Mouse (Mus musculus) ovary, adult 18-20 months (tissue): ENCODE measurements at regions not wholly inside any gene's neighbourhood (a gene's known extent, or its start where the extent isn't known, plus 50 kb on each side); places are given as distances from the start of the nearest gene placed in this dataset.

Experiments
- DNase-seq: peaks from one replicate; pipeline ENCODE4 v3.0.0; 2022; ENCODE audit warnings: low spot score, mixed read lengths

DNA sequence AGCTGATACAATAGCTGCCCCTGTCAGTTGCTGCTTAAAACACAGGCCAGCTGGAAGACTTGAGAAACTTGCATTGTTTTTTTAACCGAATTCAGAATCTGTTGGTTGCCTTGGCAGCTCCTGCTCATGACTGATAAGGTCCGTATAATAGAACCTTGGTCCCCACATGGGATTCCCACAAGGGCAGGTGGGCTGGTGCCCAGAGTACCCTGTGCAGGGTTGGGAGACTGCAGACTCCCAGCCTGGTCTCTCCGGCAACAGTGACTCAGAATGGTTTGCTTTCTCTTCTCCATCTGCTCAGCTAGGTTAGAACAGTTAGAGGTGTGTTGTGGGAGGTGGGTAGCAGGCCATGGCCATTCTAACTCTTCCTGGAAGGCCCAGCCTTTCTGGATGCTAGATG, 139.4 kb upstream of the Cxcr4 start:
- DNase-seq = no peak

DNA sequence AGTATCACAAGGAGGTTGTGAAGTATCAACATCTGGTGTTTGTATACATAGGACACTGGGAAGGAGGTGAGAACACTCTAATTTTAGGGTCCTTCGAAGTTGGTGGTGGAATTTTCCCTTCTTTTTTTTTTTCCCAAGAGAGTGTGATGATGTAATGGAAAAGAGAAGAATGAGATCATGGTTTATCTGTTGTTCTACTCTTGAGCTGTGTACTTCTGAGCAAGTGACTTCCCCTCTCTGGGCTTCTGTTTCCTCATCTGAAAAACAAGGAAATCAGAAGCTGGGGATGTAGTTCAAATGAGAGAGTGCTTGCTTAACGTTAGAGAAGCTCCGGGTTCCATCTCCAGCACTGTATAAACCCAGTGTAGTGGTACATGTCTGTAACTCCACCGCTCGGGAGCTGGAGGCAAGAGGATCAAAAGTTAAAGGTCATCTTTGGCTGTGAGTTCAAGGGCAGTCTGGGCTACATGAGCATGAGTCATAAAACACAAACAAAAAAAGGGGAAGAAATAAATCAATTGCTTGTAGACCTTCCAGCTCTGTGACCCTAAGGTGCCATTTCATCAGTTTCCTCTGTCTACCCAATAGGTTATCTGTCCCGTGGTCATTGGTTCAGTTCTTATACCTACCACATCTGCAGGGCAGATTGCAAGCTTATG, 132.5 kb upstream of the Cxcr4 start:
- DNase-seq = no peak

DNA sequence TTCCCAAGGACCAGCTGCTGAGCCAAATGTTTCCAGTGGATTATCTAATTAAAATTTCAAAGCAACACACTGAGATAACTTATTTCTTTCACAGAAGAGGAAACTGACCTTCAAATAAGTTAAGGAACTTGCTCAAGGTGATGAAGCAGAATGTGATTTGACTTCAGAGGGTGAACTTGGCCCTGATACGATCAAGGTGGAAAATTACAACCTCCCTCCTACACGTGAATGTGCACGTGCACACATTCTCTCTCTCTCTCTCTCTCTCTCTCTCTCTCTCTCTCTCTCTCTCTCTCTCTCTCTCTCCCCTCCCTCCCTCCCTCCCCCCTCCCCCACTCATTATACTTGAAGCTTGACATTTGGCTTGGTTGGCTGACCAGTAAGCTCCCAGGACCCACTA, 131.8 kb upstream of the Cxcr4 start:
- no peak for DNase-seq

DNA sequence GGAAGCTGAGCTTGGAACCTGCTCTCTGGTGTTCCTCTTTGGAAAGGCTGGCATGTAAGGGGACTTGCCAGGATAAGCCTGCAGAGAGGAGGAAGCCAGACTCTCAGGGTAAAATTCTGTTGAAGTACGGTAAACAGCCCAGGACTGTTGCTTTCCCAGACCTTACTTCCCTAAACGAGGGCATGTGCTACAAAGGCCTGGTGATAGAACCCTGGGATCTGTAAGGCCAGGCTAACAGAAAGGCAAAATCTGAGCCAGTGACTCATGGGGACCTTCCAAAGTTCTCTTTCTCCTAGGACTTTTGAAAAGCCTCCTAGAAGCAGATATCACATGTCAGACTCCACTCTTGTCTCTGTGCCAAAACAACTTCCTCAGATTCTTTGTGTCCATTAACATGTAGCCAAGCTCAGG, 130.0 kb upstream of the Cxcr4 start:
- no peak for DNase-seq

DNA sequence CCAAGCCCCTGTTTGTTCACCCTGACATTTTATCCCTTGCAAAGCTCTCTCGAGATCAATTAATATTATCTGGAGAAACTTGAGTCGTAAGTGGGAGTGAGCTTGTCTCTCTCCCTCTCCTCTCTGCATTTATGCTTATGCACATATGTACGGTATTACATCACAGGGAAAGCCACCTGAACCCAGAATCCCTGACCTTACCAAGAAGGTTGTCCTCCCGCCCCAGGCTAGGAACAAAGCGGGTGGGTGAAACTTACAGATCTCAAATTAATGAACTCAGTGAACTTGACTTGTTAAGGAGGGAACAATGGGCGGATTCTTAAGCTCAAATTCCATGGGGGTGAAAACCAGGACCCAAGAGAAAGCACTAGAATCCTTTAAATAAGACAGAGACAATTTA, 122.8 kb upstream of the Cxcr4 start:
- no peak for DNase-seq

DNA sequence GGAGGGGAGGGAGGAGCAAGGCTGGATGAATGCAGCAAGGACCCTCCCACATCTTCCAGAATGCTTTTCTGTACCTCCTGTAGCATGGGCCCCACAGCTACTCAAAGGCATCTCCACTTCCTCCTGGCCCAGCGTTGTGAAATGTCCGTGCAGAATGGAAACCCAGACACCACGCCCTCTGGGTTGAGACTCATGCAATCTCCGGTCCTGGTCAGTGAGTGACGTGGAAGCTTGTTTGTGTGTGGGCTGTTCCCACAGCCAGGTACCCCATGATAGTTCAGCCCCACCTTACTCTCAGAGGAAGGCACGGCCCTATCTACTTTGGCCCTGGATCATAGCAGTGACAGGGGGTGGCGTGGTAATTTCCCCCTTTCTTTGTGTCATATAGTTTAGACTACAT, 120.8 kb upstream of the Cxcr4 start:
- no peak for DNase-seq

DNA sequence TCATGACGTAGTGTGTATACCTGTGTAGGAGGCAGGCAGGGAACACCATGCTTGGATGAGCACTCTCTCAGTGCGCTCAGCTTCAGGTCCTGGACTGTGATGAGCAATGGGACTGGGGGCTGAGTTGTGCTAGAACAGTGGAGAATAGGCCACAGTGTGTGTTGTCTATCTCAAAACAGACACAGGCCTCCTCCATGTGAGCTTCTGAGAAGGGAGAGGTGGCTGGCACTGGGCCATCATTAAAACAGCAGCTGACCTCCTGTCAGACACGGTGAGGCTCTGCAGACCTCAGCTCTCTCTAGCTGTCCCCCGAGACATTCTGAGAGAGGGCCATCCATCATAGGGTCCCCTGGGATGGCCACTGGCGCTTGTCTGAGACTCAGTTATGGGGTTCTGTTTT, 119.0 kb upstream of the Cxcr4 start:
- no peak for DNase-seq

DNA sequence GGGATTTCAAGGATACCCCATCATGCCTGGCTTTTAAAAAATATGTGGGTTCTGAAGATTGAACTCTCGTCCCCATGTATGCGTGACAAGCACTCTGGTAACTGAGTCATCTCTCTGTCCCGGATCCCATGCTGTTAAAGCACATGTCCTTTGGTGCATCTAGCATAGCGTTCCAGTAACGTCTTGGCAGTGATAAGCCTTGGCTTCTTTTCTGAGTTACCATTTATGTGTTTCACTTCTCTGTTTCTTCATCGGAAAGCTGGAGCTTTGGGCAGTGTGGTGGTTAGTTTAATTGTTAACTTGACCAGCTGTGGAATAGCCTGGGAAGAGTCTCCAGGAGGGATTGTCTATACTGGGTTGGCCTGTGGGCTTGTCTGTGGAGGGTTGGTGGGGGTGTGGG, 115.7 kb upstream of the Cxcr4 start:
- no peak for DNase-seq

DNA sequence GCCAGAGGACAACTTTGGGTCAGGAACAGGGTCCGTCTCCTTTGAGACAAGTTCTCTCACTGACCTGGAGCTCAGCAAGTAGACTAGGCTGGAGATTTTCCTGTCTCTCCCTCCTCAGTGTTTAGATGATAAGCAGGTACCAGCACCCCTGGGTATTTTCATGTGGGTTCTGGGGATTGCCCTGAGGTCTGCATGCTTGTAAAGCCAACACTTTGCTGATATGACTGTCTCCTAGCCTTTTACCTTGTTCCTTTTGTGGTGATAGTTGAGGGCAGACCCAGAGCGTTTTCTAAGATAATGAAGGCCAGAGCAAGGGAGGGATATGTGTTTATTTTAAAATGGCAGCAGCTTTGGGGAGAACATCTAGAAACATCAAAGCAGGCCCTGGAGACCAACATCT, 114.1 kb upstream of the Cxcr4 start:
- no peak for DNase-seq

DNA sequence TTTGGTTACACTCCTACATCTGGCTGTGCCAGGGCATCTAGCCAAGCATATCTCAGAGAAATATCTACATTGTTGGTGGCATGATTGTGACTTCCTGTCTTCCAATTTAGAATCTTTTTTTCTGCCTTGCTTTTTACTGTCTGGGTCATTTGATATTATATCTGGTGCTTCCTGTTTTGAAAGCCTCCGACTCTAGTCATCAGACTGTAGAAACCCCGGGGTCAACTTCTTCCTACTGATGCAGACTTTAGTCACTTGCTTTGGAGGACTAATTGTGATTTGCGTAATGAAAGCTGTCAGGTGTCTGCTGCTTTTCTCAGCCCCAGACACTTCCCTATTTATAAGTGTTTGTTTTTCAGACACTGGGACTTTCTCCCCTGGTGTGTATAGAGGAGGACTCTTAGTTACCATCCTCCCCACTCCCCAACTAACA, 113.0 kb upstream of the Cxcr4 start:
- no peak for DNase-seq

DNA sequence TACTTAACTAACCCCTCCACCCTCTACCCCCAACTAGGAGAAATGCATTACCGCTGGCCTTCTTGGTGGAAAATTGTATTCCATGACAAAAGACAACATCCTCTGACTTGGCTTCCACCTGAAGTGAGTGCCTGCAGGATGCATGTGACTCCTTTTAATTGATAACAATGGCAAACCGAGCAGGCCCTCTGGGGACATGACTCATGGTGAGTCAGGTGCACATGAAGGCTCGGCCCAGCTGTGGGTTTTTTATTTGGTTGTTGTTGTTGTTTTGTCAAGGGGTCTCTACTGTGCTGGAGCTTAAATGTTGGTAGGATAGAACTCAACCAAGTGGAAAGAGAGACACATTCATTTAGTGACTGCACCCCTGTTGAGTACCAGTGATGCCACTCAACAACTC, 109.2 kb upstream of the Cxcr4 start:
- DNase-seq = no peak

DNA sequence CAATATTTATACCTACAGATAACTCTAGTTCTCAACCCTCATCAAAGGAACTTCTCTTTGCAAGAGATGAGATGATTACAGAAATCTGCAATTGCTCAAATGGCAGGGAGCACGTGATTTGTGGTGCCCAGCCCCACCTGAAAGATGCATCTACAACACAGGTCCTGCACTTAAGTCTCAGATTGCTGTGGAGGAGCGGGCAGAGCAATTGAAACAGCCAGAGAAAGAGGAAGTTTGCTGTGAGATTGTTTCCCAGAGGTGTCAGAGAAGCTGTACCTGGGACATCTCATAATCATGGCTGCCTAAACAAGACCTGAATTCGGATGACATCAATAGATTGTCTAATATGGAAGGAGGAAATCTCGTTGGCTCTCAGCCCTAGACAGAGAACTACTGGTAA, 105.9 kb upstream of the Cxcr4 start:
- no peak for DNase-seq

DNA sequence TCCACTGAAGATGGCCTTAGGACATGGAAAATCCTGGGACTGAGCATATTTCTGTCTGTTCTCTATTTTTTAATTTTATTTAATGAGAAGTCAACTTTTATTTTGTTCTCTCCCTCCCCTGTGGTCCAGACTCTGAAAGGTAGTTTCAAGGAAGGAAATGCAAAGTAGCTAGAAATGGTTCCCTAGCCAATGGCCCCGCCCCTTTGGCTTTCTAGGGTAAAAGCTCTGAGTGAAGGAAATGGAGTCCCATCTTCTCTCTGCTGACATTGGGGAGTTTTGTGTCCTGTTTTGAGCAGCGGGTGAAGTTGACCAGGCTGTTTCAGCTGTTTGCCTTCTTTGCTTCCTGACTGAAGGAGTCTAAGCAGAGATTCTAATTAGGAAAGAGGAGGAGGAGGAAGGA, 103.8 kb upstream of the Cxcr4 start:
- DNase-seq = no peak

DNA sequence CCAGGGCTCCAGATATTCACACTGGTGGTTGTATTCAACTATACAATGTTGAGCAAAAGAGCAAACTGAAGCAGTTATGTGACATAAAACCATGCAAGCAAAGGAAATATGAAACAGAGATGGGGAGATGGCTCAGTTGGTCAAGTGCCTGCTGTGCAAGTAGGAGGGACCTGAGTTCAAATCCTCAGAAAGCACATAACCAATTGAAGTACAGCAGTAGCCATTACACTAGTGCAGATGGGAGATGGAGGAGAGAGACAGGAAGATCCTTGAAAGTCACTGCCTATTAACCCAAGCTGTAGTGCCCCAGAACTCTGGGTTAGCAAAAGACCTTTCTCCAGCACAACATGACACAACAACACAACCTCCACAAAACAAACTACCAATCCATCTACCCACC, 100.7 kb upstream of the Cxcr4 start:
- no peak for DNase-seq

DNA sequence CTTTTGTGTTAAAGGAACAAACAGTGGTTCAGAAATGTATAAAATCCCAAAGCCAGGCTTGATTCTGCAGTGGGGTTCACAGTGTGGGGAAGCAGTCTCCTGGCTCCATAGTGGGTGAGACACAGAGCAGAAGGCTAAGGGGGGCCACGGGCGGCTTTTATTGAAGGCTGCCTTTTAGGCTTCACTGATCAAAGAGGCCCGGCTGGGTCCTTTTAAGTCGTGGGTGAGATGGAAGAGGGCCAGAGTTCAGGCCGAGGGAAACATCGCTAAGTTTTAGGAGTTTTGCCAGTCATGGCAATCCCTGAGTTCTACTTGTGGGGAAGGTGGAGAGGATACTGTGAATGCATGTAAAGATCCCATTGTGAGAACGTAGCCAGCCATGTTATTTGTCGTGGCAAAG, 100.2 kb upstream of the Cxcr4 start:
- DNase-seq = no peak

DNA sequence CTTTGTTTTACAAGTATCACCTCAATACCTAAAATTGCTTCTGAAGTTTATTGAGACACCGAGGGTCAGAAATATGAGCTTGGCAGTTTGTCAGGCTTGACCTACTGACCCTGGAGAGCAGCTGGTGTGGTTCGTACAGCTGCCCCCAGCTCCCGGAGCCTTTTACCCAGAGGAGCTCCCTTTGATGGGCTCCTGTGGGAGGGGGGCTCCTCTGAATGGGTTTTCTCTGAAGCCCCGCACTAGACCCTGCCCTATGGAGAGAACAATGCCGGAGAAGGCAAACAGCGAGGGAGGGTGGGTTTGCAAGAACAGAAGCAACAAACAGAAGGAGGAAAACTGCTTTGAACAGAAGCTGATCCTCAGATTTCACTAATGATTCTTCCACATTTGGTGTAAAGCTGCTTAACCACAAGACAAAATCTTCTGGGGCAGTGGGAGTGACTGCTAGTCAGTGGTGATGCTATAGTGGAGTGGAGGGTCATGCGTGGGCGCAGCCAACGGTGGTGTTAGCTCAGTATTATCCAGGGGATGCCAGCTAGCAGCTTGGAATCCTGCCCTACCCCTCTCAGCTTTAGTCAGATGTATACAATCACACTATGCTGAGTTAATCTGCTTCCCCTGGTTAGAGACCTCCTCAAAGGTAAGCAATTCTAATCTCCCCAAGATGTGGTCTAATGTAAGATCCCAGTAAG, 95.3 kb upstream of the Cxcr4 start:
- DNase-seq = no peak

DNA sequence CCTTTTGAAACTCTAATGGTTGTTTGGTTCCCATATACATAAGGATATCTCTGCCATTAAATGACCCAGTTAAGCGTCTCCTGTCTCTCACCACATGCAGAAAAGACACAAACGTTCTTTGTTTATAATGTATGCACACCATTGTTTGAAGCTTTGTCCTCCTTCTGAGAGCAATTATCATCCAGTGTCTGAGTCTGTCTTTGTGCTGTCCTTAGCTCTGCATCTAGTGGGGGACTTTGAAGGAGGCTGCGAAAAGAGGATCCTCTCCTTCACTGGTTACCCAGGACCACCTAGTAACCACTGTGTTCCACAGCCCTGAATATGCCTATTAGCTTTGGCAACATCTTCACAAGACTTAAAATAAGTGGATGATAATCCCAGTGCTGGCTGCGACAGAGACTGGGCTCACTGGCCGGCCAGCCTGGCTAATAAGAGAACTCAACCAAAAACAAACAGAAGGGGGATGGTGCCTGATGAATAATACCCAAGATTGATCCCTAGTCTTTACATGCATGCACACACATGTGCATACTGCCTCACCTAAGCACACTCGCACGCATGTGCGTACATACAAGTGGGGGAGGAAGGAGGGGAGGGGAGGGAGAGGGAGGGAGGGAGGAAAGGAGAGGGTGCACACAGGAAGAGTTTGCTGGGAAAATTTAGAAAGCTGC, 93.5 kb upstream of the Cxcr4 start:
- no peak for DNase-seq

DNA sequence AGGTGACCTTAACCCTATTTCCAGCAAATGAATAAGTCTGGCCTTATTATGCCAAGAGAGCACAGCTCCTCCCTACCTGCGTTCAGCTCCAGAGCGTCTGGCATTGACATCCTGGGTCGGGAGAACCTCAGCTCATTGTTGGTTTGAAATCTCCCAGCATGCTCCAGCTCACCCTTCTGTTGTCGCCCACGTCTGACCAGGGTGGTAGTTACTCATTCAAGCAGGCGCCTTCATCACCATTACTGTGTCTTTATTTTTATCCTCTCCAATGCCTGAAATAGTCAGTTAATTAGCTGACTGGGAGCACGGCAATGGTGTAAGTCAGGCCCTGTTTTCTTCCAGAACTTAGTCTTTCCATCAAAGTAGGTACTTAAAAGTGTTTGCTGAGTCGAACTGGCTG, 90.8 kb upstream of the Cxcr4 start:
- DNase-seq = no peak

DNA sequence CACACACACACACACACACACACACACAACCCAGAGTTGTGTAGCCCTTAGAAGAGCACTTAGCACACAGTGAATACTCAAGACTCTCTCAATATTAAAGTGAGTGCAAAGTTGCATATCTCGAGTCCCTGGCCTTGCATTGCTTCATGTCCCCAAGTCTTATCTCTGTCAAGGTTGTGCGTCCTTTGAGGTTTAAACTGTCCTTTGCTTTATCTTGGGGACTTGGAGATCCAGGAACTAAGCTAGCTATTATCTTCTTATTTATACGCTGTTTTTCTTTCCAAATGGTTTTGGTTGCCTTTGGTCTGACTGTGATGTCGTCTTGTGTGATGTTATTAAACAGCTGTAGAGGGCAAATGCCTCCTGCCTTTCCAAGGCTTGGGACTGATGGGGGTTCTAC, 89.2 kb upstream of the Cxcr4 start:
- peak; percentile 30 for DNase-seq

DNA sequence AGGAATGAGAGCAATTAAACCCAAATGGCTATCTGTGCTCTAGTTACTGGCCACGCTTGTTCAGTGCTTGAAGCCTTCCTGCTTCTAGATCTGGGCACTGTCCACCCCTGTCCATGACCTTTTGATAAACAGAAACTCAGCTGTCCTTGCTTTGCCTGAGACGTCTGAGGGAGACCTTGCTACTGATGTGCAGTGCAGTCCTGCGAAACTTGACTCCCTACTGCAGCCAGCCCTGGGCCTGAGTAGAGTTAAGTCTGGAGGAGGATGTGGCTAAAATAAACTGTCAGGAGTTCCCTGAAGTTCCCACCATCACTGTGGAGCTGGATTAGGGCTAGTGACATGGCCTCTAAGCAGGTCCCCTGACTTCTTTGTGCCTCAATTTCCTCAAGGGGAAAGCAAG, 88.4 kb upstream of the Cxcr4 start:
- DNase-seq = peak; percentile 58

DNA sequence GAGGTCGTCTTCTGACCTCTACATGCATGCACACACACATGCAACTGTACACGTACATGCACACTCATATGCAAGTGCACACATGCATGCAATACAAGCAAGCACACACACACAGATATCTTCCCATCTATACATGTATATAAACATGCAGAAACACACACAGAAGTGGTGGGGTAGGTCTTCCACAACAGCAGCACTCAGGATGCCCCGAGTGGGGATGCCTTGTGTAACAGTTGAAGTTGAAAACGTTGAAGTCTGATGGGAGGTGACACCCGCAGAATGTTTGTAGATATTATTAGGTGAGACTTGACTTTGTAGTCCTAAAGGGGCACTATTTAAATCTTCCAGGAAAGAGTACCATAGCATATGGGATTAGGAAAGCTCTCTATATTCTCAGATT, 87.9 kb upstream of the Cxcr4 start:
- DNase-seq = no peak

DNA sequence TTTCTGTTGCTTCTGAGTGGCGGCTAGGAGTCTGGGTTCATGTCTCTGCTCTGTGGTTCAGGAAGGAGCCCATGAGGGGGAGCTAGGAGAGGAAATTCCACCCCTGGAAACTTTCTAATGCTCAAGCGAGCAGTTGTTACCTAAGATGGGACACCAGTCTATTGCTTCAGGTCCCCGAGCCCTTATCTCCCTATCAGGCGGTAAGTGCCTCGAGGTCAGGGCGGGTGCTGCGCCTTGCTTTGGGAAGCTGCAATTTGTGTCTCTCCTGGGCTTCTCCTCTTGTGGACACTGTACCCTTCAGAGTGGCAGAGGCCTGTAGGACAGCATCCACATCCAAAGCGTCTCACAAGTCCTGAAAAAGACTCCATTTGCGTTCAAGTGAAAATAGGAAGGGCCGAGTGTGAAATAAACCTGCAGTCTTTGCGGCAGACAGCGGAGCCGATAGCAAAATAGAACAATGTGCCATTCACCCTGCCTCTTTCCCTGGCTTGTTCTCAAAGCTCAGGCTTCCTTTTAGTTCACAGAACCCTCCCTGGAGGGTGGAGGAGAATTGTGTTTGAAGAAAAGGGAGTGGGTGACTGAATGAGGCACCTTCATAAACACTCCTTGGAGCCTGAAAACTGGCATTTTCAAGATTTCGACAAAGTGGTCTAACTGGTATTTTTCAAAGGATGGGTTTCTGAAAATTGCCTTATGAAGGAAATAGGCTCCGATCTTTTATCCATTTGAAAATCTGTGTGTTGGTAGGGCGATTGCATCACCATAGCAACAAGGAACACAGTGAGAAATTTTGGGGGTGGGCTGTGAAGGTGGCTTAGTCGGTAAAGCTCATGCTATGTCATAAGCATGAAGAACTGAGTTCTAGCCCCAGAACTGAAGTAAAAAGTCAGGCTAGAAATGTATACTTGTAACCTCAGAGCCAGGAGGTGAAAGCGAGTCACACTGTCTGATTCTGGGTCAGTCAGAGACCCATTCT, 87.2 kb upstream of the Cxcr4 start:
- DNase-seq = no peak
